In the genomic region with DNA sequence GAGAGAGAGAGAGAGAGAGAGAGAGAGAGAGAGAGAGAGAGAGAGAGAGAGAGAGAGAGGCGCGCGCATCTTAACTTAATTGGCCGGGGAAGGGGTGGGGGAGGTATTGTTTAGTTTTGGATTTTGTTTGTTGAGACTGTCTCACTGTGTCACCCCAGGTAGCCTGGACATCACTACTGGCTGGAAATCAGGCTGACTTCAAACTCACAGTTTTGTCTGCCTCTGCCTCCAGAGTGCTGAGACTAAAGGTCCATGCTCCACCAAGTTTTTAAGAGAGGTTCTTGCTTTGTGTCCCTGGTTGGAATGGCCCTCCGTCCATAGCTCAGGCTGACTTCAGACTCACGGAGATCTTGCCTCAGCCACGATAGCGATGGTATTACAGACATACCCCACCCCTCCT, we compare ENCODE assay signal across 24 mouse cellular contexts. TPM values are rescaled to one million over a fixed set of nuclear protein-coding genes. Genes with fewer than 3 reads are reported as not detected.
DNase-seq lines count a peak whose midpoint lies in the region; ATAC-seq and TF ChIP-seq lines count a peak whose summit lies in the region.
"Had no signal": no experiment of that assay in that cellular context is flagged by ENCODE, and none has a peak within 500 bp of the region (broad histone marks: within the 10 kb centered on the region; RNA-seq: fewer than 3 reads in every experiment).

No protein-coding gene starts in this region.

- no peak overlapping the region for H3K4me3 ChIP-seq in heart, embryonic 10.5 days
- H3K4me3 ChIP-seq in heart, embryonic 11.5 days (ENCODE audit: low read depth, low read length): no peak overlapping the region
- H3K4me3 ChIP-seq in lung, adult 2 months (replicated peaks; ENCODE audit: extremely low read depth, low read depth, low read length): peak overlapping the region; percentile 57
- peak overlapping the region; percentile 50 for H3K4me3 ChIP-seq in stomach, postnatal 0 days (ENCODE audit: low read depth, low read length)
- no peak overlapping the region for H3K4me3 ChIP-seq in midbrain, embryonic 14.5 days (replicated peaks; ENCODE audit: low read depth, low read length)

- TF ChIP-seq CTCF in lung, adult 2 months (IDR thresholded peaks at IDR 0.05; ENCODE audit: insufficient read depth, low read length): no peak
- no peak for TF ChIP-seq CTCF in stomach, postnatal 0 days (IDR thresholded peaks at IDR 0.05; ENCODE audit: low read depth)

- no peak overlapping the region for H3K9ac ChIP-seq in heart, embryonic 11.5 days (ENCODE audit: low read depth, low read length)
- peak overlapping the region; percentile 38; the same call in 1 of the 2 replicates for H3K9ac ChIP-seq in stomach, postnatal 0 days (ENCODE audit: low read length)
- H3K9ac ChIP-seq in midbrain, embryonic 14.5 days (replicated peaks; ENCODE audit: low read length): no peak overlapping the region
- H3K9ac ChIP-seq: liver, embryonic 12.5 days had no signal

- H3K27ac ChIP-seq in heart, embryonic 10.5 days: no peak overlapping the region
- no peak overlapping the region for H3K27ac ChIP-seq in heart, embryonic 11.5 days (ENCODE audit: low read depth, low read length)
- peak overlapping the region; percentile 87; the same call in 1 of the 2 replicates for H3K27ac ChIP-seq in stomach, postnatal 0 days (replicated peaks)
- no peak overlapping the region for H3K27ac ChIP-seq in midbrain, embryonic 14.5 days (replicated peaks; ENCODE audit: low read depth, low read length)
- H3K27ac ChIP-seq: kidney, postnatal 0 days; limb, embryonic 12.5 days; liver, embryonic 12.5 days; macrophage had no signal

- no peaks in the 10 kb centered on the region for H3K9me3 ChIP-seq in heart, embryonic 10.5 days
- H3K9me3 ChIP-seq in heart, embryonic 11.5 days (replicated peaks; ENCODE audit: control insufficient read depth, low read length): no peaks in the 10 kb centered on the region
- no peaks in the 10 kb centered on the region for H3K9me3 ChIP-seq in stomach, postnatal 0 days (ENCODE audit: control insufficient read depth, low read length)
- H3K9me3 ChIP-seq in midbrain, embryonic 14.5 days (ENCODE audit: control insufficient read depth, low read length): no peaks in the 10 kb centered on the region
- H3K9me3 ChIP-seq: limb, embryonic 12.5 days; liver, embryonic 12.5 days; midbrain, embryonic 10.5 days had no signal

- H3K27me3 ChIP-seq in heart, embryonic 10.5 days (ENCODE audit: insufficient read depth, poor library complexity, severe bottlenecking): peaks cover 44% of the 10 kb centered on the region
- H3K27me3 ChIP-seq in heart, embryonic 11.5 days (ENCODE audit: control insufficient read depth, insufficient read depth, low read length): peaks cover 29% of the 10 kb centered on the region
- H3K27me3 ChIP-seq in stomach, postnatal 0 days (ENCODE audit: control insufficient read depth, insufficient read depth, low read length): 0 out of 2 replicates have a peak, but pooled peaks cover 3% of the 10 kb centered on the region
- H3K27me3 ChIP-seq in midbrain, embryonic 14.5 days (ENCODE audit: control insufficient read depth, insufficient read depth, low read length): peaks cover 22% of the 10 kb centered on the region

- peak; percentile 67 for DNase-seq in heart, embryonic 10.5 days (ENCODE audit: low spot score)
- no peak for DNase-seq in lung, adult 2 months
- no peak for DNase-seq in lung, postnatal 14 days
- DNase-seq in retina, embryonic 14.5 days (ENCODE audit: low spot score): peak; percentile 9
- DNase-seq in retina, postnatal 1 day: no peak
- peak; percentile 15 for DNase-seq in stomach, postnatal 0 days (ENCODE audit: low spot score)
- DNase-seq in midbrain, embryonic 14.5 days: no peak
- DNase-seq: cerebellum, adult 9-11 months; gastrocnemius, postnatal 25 days; heart, adult 2 months; heart, postnatal 4 days; kidney, adult 11 months; right cerebral cortex, postnatal 14 days; spleen, adult 18-20 months; thymus, adult 18-20 months; thymus, postnatal 36 days had no signal

- no peak for ATAC-seq in heart, embryonic 11.5 days (replicated peaks; ENCODE audit: insufficient number of reproducible peaks, low FRiP score, low TSS enrichment)
- no peak for ATAC-seq in stomach, postnatal 0 days (ENCODE audit: low FRiP score, low TSS enrichment)
- no peak for ATAC-seq in midbrain, embryonic 14.5 days (ENCODE audit: low FRiP score, low TSS enrichment)
- ATAC-seq: CD4-positive, CD25-positive, alpha-beta regulatory T cell, adult 4 months; hindbrain, embryonic 16.5 days; liver, embryonic 12.5 days had no signal

- no peak for TF ChIP-seq POLR2A in lung, adult 2 months (IDR thresholded peaks at IDR 0.05; ENCODE audit: borderline replicate concordance, extremely low read depth, low read depth, low read length)

- no peak for TF ChIP-seq EP300 in stomach, postnatal 0 days (optimal IDR thresholded peaks at IDR 0.05)

- 28% methylated on average over 8 of the region's 8 CpGs for WGBS in heart, embryonic 10.5 days
- WGBS in heart, embryonic 11.5 days (ENCODE audit: insufficient replicate concordance): 31% methylated on average over 8 of the region's 8 CpGs
- WGBS in lung, adult 2 months: 48% methylated on average over 8 of the region's 8 CpGs
- WGBS in stomach, postnatal 0 days: 30% methylated on average over 8 of the region's 8 CpGs
- WGBS in midbrain, embryonic 14.5 days: 16% methylated on average over 8 of the region's 8 CpGs

- H3K4me2 ChIP-seq in heart, embryonic 11.5 days: no peak overlapping the region
- peak overlapping the region; percentile 61 for H3K4me2 ChIP-seq in stomach, postnatal 0 days (replicated peaks; ENCODE audit: low read depth)
- no peak overlapping the region for H3K4me2 ChIP-seq in midbrain, embryonic 14.5 days (ENCODE audit: low read length)

- no peaks in the 10 kb centered on the region for H3K36me3 ChIP-seq in heart, embryonic 10.5 days
- no peaks in the 10 kb centered on the region for H3K36me3 ChIP-seq in heart, embryonic 11.5 days (ENCODE audit: control insufficient read depth, insufficient read depth, low read length)
- no peaks in the 10 kb centered on the region for H3K36me3 ChIP-seq in stomach, postnatal 0 days (ENCODE audit: control insufficient read depth, insufficient read depth, low read length)
- no peaks in the 10 kb centered on the region for H3K36me3 ChIP-seq in midbrain, embryonic 14.5 days (ENCODE audit: control insufficient read depth, insufficient read depth, low read length)
- H3K36me3 ChIP-seq: limb, embryonic 12.5 days; liver, embryonic 12.5 days; midbrain, embryonic 10.5 days had no signal

- H3K4me1 ChIP-seq in heart, embryonic 10.5 days: peaks cover 33% of the 10 kb centered on the region
- peaks cover 7% of the 10 kb centered on the region; the same call in 1 of the 2 replicates for H3K4me1 ChIP-seq in heart, embryonic 11.5 days (ENCODE audit: control insufficient read depth, insufficient read depth, low read length)
- no peaks in the 10 kb centered on the region for H3K4me1 ChIP-seq in lung, adult 2 months (ENCODE audit: control insufficient read depth, insufficient read depth, low read length)
- no peaks in the 10 kb centered on the region for H3K4me1 ChIP-seq in stomach, postnatal 0 days (replicated peaks; ENCODE audit: control insufficient read depth, insufficient read depth)
- peaks cover 7% of the 10 kb centered on the region; the same call in 1 of the 2 replicates for H3K4me1 ChIP-seq in midbrain, embryonic 14.5 days (ENCODE audit: control insufficient read depth, insufficient read depth, low read length)
- H3K4me1 ChIP-seq: liver, embryonic 12.5 days had no signal

RNA-seq across cellular contexts. Expression of a gene that starts 1.0 kb away (rescaled TPM):
- polyA plus RNA-seq in heart, embryonic 10.5 days (2016; fragmentation: Nextera tagmentation; extraction: Ambion mirVana): 0.51 and 1.4 TPM in 2 replicates
- polyA plus RNA-seq in heart, embryonic 11.5 days (2014; fragmentation: Nextera tagmentation; extraction: Ambion mirVana): 1.0 and 1.3 TPM in 2 replicates
- 44.8 and 53.2 TPM in 2 replicates for polyA plus RNA-seq in lung, adult 2 months (2012; rRNA removed)
- polyA plus RNA-seq in stomach, postnatal 0 days (2015; fragmentation: Nextera tagmentation; extraction: Ambion mirVana): 11.4 and 13.2 TPM in 2 replicates
- polyA plus RNA-seq in midbrain, embryonic 14.5 days (2014; fragmentation: Nextera tagmentation; extraction: Ambion mirVana): 0.64 and 0.72 TPM in 2 replicates
- polyA plus RNA-seq: macrophage had no signal

Comparison
In these comparisons a context has a peak if more than half of its experiments do, and no peak if none do; other contexts are left out.
1. DNase-seq: peak in heart, embryonic 10.5 days (single experiment), retina, embryonic 14.5 days (single experiment) and stomach, postnatal 0 days (single experiment); none in lung, adult 2 months (single experiment), lung, postnatal 14 days (single experiment), retina, postnatal 1 day (single experiment) and midbrain, embryonic 14.5 days (single experiment).
2. H3K4me3 ChIP-seq: peak in lung, adult 2 months (single experiment) and stomach, postnatal 0 days (single experiment); none in heart, embryonic 10.5 days (single experiment), heart, embryonic 11.5 days (single experiment) and midbrain, embryonic 14.5 days (single experiment).